Mouse (Mus musculus): ENCODE results near the gene Xpr1. TPM values are rescaled to one million over a fixed set of nuclear protein-coding genes. Genes with fewer than 3 reads are reported as not detected.

Xpr1 gene
- total RNA-seq, 2 experiments from 2014 or later, result 90.9 to 95.0 TPM

GRCm38 (mm10) chr1:155400056-155400455, 17.2 kb downstream of the Xpr1 start:
- DNase-seq, result no peak

DNA sequence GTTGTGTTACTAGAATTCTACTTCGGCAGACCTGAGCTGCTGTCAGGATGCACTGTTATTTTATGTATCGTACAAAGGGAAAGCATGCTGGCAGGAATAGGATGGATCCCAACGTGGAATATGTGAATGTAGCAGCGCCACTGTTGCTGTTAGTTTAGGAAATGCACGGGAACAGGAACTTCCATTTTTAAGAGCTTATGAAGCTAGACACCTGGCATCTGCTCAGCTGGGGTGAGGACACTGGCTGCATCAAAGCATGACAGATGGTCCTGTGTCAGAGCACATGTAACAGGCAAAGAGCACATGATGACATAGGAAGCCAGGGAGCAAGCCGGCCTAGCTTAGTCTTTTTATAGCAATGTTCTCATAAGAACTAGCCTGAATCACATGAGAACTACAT, 22.4 kb downstream of the Xpr1 start:
- peak in 1 of 2 experiments; percentile 24 for DNase-seq

GRCm38 (mm10) chr1:155394021-155394420, 23.2 kb downstream of the Xpr1 start:
- no peak for DNase-seq

GRCm38 (mm10) chr1:155392825-155393224, 24.4 kb downstream of the Xpr1 start:
- DNase-seq, result no peak

GRCm38 (mm10) chr1:155391537-155391936, 25.7 kb downstream of the Xpr1 start:
- no peak for DNase-seq

DNA sequence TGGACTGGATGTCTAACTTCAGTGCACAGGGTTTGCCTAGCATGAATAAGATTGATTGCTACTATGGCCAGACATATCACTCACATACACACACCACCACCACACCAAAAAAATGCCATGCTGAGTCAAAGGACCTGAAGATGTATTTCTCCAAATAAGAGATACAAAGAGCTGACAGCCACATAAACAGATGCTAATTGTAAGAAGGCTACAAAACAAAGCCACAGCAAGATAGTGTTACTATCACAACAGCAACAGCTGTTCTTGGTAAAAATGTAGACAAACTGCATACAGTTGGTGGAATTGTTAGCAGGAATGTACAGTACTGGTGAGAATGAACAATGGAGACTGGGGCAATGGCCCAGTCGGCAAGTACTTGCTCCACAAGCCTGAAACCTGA, 28.8 kb downstream of the Xpr1 start:
- DNase-seq, result no peak

DNA sequence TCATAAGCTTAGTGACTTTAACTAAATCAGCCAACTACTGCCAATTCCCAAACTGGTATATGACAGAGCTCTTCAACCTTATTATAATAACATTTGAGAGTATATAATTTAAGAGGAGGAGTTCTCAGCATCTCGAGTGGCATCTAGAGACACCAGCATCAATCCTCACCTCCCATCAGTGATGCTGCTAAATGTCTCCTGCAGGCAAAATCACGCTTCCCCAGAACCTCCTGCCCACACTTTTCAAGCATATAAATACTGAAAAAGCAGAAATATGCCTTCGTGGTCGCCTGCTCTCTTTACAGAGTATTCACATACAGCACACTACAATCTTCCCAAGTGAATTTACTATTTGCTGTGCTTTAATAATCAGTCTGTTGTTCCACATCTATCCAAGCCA, 30.7 kb downstream of the Xpr1 start:
- DNase-seq, result no peak

DNA sequence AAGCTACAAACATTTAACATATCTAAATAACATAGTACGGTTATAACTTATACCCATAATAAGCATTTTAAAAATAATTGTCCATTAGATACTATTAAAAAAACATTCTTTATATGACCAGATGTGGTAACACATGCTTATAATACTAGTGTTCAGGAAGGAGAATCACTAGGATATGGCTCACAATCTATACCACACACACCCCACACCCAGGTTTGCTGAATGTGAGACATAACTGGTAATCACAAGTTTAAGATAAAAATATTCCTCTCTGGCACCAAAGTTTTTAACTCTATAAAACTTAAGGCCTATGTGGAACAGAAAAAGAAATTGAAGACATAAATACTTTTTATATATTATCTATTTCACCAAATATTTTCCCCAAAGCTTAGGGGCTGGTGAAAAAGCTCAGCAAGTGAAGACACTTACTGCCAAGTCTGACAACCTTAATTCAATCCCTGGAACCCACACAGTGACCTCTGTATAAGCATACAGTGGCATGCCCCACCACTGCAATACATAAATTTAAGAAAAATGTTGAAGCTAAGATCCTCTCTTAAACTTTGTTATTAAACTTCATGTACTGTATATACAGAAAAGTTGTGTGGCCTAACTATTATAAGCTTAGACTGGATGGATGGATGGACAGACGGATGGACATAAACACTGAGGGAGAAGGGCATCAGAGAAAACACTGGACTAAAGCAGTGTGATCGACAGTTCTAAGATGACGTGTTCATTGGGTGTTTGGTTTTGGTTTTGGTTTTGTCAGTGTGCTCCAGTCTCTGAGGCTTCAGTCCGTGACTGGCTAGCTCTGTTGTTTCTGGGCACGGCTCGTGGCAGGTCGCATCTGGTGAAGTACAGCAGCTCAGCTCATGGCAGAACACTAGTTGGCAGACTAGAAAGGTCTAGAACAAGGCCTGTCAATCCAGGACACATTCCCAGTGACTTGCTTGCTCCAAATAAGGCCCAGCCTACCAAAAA, 33.6 kb downstream of the Xpr1 start:
- DNase-seq, result no peak

DNA sequence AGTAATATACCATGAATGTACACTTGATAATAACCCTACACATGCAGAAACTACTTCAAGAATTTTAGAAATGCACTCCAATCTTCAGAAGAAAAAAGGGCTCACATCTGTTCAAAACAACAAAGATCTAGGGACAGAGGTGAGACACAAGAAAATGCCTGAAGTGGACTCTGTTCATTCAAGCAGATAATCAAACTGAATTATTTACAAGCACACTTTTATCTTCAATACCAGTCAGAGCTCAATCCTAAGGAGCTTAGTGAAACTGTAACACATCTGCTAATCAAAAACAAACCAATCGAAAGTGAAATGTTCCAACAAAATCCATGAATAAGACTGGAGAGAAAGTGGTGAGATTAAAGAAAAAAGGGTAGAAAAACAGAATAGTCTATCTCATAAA, 35.3 kb downstream of the Xpr1 start:
- DNase-seq, result no peak

DNA sequence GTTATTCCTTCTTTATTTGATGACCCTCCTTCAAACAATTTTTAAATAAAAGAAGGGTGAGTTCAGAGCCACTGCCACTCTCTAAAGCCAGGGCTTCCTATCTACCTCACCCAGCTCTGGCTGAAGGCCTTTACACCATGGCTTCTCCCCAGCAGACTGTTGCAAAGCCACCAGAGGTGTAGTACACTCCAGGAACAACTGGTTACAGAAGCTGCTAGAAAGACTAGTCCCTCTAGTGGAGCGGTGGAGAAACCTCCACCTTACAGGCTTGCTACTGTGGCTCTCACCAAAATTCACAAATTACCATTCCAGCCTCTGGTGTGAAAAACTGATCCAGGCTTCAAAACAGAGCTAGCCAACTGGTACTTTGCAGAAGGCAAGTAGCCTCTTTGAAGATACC, 37.9 kb downstream of the Xpr1 start:
- DNase-seq, result no peak

DNA sequence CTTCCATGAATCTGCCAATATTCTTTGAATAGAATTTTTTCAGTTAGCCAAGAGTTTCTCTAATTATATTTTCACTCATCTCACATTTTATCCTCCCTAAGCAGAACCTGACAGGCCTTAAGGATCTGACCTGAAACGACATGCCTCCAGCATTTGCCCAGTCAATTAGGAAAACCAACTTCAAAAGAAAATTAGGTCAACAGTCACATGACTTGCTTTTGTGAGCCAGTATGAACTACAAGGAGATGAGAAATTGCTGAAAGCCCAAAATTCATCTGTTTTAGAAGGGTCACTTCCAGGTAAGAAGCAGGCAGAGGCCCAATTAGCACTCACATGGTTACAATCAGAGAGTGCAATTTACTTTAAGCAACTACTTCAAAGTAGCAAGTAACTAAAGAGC, 44.4 kb downstream of the Xpr1 start:
- DNase-seq, result no peak

DNA sequence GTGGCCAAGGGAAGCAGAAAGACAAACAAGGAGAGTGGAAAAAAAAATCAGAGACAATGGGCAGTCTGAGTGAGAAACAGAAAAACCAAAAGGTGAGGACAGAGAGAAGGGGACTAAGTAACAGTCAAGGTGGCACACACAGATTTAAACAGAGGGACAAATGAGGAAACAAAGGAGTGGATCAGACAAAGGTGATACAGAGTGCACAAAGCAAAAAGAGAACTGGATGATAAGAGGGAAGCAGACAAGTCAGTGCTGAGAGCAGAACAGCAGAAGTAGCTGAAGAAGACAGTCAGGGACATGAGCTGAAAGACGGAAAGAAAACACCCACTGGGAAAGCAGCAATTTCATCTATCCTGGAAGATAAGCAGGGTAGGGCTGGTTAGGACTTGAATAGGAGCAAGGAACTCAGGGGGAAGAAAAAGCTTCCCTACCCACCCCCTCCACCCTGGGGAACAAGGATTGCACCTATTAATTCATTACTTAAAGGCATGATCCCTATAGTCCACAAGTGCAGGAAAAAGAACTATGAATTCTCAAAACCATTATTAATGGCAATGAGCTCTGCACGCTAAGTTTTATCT, 47.0 kb downstream of the Xpr1 start:
- DNase-seq, result no peak

DNA sequence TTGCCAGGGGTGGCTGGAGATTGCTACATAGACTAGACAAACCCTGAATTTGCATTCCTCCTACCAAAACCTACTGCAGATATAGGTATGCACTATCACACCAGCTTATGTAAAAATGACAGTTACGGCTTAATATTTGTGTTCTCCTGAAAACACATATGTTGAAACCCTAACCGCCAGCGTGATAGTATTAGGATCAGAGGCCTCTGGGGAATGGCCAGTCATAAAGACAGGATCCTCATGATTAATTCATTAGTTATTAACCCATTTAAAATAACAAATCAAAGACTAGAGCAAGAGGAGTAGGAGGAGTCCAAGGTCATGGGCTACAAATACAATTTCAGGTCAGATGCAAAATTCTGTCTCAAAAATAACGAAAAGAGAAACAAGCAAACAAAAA, 50.8 kb downstream of the Xpr1 start:
- no peak for DNase-seq

GRCm38 (mm10) chr1:155361502-155362126, 55.6 kb downstream of the Xpr1 start:
- DNase-seq, result no peak

- no peak for DNase-seq
Measured at GRCm38 (mm10) chr1:155353096-155353495, 64.1 kb downstream of the Xpr1 start.

GRCm38 (mm10) chr1:155351527-155351926, 65.7 kb downstream of the Xpr1 start:
- DNase-seq, result no peak

GRCm38 (mm10) chr1:155348491-155348890, 68.7 kb downstream of the Xpr1 start:
- DNase-seq, result no peak

DNA sequence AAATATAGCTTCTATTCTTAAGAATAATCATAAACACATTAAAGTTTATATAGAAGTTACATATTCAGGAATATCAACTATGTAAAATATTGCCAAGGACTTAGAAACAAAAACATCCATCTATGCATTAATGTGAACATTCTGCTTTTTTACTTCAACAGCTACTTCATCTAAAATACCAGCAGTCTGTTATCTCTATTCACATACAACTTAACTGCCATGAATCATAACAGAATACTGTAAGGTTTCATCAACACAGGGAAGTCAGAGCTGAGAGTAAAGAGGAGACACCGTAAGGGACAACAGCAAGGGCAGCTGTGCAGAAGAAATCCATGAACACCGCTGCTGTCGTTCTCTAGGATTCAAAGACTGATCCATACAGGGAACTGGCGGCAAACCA, 69.9 kb downstream of the Xpr1 start:
- DNase-seq, result no peak

- DNase-seq, result no peak
Measured at GRCm38 (mm10) chr1:155344019-155344418, 73.2 kb downstream of the Xpr1 start.

GRCm38 (mm10) chr1:155339622-155340021, 77.6 kb downstream of the Xpr1 start:
- no peak for DNase-seq

- DNase-seq, result no peak
Measured at GRCm38 (mm10) chr1:155337315-155337714, 79.9 kb downstream of the Xpr1 start.

- no peak for DNase-seq
Measured at GRCm38 (mm10) chr1:155335963-155336362, 81.3 kb downstream of the Xpr1 start.

DNA sequence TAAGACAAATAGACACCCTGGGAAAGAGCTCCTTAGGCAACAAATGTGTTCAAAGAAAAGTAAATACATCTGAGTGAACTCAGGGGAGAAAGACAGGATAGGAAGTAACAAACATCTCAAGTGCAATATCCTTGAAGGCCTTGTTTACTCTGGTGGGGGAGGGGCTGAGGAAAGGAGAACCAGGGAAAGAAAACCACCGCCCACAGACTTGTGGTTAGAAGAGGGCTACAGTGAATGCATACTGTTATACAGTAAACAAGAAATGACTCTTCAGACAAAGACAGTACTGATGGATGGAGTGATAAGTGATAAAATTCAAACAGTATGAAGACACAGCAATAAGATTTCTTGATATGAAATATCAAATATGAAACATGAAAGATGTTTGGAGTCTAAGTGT, 95.0 kb downstream of the Xpr1 start:
- no peak for DNase-seq

All from layer of hippocampus, postnatal 36 days (tissue).